Mouse (Mus musculus) kidney, adult 2 months (tissue): ENCODE results near the gene A4galt. TPM values are rescaled to one million over a fixed set of nuclear protein-coding genes. Genes with fewer than 3 reads are reported as not detected.
A peak's percentile ranks its signal among the peaks of the same experiment; 100 is the strongest.

Experiments used
- DNase-seq: peaks from one replicate; pipeline ENCODE4 v3.0.0; 2021
- H3K27ac ChIP-seq: fragments of 200-500 bp; 2 replicates; pipeline ENCODE4 v1.5.1; 2012; ENCODE audit warnings: low read depth, low read length, control low read depth, inconsistent platforms; ENCODE audit not compliant: insufficient read depth
- H3K27me3 ChIP-seq: fragments of 200-500 bp; replicated peaks from 2 replicates; pipeline ENCODE4 v1.6.1; 2012; ENCODE audit warnings: mild to moderate bottlenecking, moderate library complexity, low read length, inconsistent platforms; ENCODE audit not compliant: control insufficient read depth, insufficient read depth
- H3K36me3 ChIP-seq: fragments of 200-500 bp; 2 replicates; pipeline ENCODE4 v1.6.1; 2012; ENCODE audit warnings: mild to moderate bottlenecking, moderate library complexity, low read length, inconsistent platforms; ENCODE audit not compliant: control insufficient read depth, insufficient read depth
- H3K4me1 ChIP-seq: fragments of 200-500 bp; 2 replicates; pipeline ENCODE4 v1.6.1; 2011; ENCODE audit warnings: low read length; ENCODE audit not compliant: control insufficient read depth, insufficient read depth
- H3K4me3 ChIP-seq: fragments of 200-500 bp; 2 replicates; pipeline ENCODE4 v1.5.1; 2011; ENCODE audit warnings: mild to moderate bottlenecking, low read depth, low read length, control low read depth; ENCODE audit not compliant: insufficient read depth
- CTCF ChIP-seq: fragments of 200-500 bp; conservative IDR thresholded peaks from 2 replicates; pipeline ENCODE4 v1.5.1; 2011; ENCODE audit warnings: low read depth, mild to moderate bottlenecking, control low read depth, low read length, moderate library complexity, mixed read lengths; ENCODE audit not compliant: insufficient read depth, insufficient read length
- POLR2A ChIP-seq: fragments of 200-500 bp; IDR thresholded peaks from one replicate; pipeline ENCODE4 v1.6.1; 2011; ENCODE audit warnings: low read depth, low read length, control low read depth
- WGBS: fragments of 180-500 bp; shearing (Covaris S2); methylation state at CpG from one replicate; pipeline ENCODE4 v1.1.7; 2018; 5-methylcytosine and 5-hydroxymethylcytosine counted together
- polyA plus RNA-seq: library from polyadenylated mRNA; depleted of rRNA; stranded (reverse); fragments of >200 nt; gene quantifications from 2 replicates; pipeline ENCODE4 v1.2.3, GENCODE M21; 2012; rRNA removed

A4galt gene
- polyA plus RNA-seq, 1 experiment, result 53.5 TPM

GRCm38 (mm10) chr15:83209092-83209695 lies 42.4 kb downstream of the A4galt start:
- 50% methylated on average over 4 of the region's 4 CpGs for whole genome bisulfite sequencing
- H3K27me3 ChIP-seq, result no peaks in the 10 kb centered on the region
- no peaks in the 10 kb centered on the region; the same call in 1 of the 2 replicates for H3K4me1 ChIP-seq
- H3K27ac ChIP-seq, result no peak overlapping the region
- DNase-seq, result no peak
- no peaks in the 10 kb centered on the region for H3K36me3 ChIP-seq
- TF ChIP-seq CTCF, result no peak
- no peak overlapping the region for H3K4me3 ChIP-seq

- TF ChIP-seq CTCF, result peak; percentile 60
- TF ChIP-seq POLR2A, result no peak
- no peaks in the 10 kb centered on the region for H3K27me3 ChIP-seq
- WGBS, result 17% methylated on average over 10 of the region's 10 CpGs
- H3K27ac ChIP-seq, result no peak overlapping the region
- DNase-seq, result peak; percentile 85
- H3K36me3 ChIP-seq, result no peaks in the 10 kb centered on the region
- peaks cover 8% of the 10 kb centered on the region for H3K4me1 ChIP-seq
- H3K4me3 ChIP-seq, result no peak overlapping the region
Measured at GRCm38 (mm10) chr15:83204731-83205451, 46.7 kb downstream of the A4galt start.

GRCm38 (mm10) chr15:83202412-83202811 lies 49.2 kb downstream of the A4galt start:
- Histone ChIP-seq H3K4me3 (no peak overlapping the region), H3K4me1 (peaks cover 8% of the 10 kb centered on the region), H3K27me3 (no peaks in the 10 kb centered on the region), H3K27ac (peak overlapping the region; percentile 74), H3K36me3 (no peaks in the 10 kb centered on the region)
- TF ChIP-seq CTCF (no peak), POLR2A (no peak)
- DNase-seq, result peak; percentile 89
- 54% methylated on average over 4 of the region's 4 CpGs for WGBS

- no peak for TF ChIP-seq POLR2A
- TF ChIP-seq CTCF, result no peak
- 81% methylated on average over 4 of the region's 4 CpGs for WGBS
- DNase-seq, result peak; percentile 68
- no peaks in the 10 kb centered on the region for H3K36me3 ChIP-seq
- H3K4me3 ChIP-seq, result no peak overlapping the region
- no peaks in the 10 kb centered on the region for H3K4me1 ChIP-seq
- H3K27ac ChIP-seq, result no peak overlapping the region
- no peaks in the 10 kb centered on the region for H3K27me3 ChIP-seq
Measured at GRCm38 (mm10) chr15:83193413-83193812, 58.2 kb downstream of the A4galt start.

- WGBS, result 64% methylated on average over 5 of the region's 5 CpGs
- TF ChIP-seq CTCF (no peak), POLR2A (no peak)
- DNase-seq, result no peak
- H3K4me1 ChIP-seq, result no peaks in the 10 kb centered on the region
- no peak overlapping the region for H3K27ac ChIP-seq
- H3K36me3 ChIP-seq, result no peaks in the 10 kb centered on the region
- H3K27me3 ChIP-seq, result no peaks in the 10 kb centered on the region
- no peak overlapping the region for H3K4me3 ChIP-seq
Measured at GRCm38 (mm10) chr15:83182351-83182750, 69.2 kb downstream of the A4galt start.

- TF ChIP-seq POLR2A (no peak), CTCF (no peak)
- 59% methylated on average over 4 of the region's 4 CpGs for WGBS
- Histone ChIP-seq H3K4me3 (no peak overlapping the region), H3K4me1 (no peaks in the 10 kb centered on the region), H3K27ac (no peak overlapping the region), H3K36me3 (no peaks in the 10 kb centered on the region), H3K27me3 (no peaks in the 10 kb centered on the region)
- no peak for DNase-seq
Measured at GRCm38 (mm10) chr15:83181800-83182330, 69.7 kb downstream of the A4galt start.

- WGBS, result 91% methylated on average over 6 of the region's 6 CpGs
Measured at GRCm38 (mm10) chr15:83180004-83180403, 71.6 kb downstream of the A4galt start.

More at GRCm38 (mm10) chr15:83180004-83180403, 71.6 kb downstream of the A4galt start:
- H3K27me3 ChIP-seq, result no peaks in the 10 kb centered on the region
- H3K4me3 ChIP-seq, result no peak overlapping the region
- no peaks in the 10 kb centered on the region for H3K36me3 ChIP-seq
- no peak for DNase-seq
- H3K4me1 ChIP-seq, result no peaks in the 10 kb centered on the region
- no peak overlapping the region for H3K27ac ChIP-seq
- no peak for TF ChIP-seq POLR2A
- no peak for TF ChIP-seq CTCF

Other genes with a start within 250 kb of the A4galt start
- 2.2 and 2.9 TPM in 2 replicates for gene Nfam1, start 218.5 kb downstream of the A4galt start, polyA plus RNA-seq
- 106 and 124 TPM in 2 replicates for gene Serhl, start 162.3 kb downstream of the A4galt start, polyA plus RNA-seq
- gene Rrp7a, start 129.0 kb downstream of the A4galt start, polyA plus RNA-seq, result 110 and 126 TPM in 2 replicates
- gene Poldip3, start 102.4 kb downstream of the A4galt start, polyA plus RNA-seq, result 45.9 and 47.2 TPM in 2 replicates
- 197 and 230 TPM in 2 replicates for gene Cyb5r3, start 79.2 kb downstream of the A4galt start, polyA plus RNA-seq
- 21.4 and 26.5 TPM in 2 replicates for gene Arfgap3, start 98.5 kb upstream of the A4galt start, polyA plus RNA-seq
- 116 and 126 TPM in 2 replicates for gene Pacsin2, start 212.8 kb upstream of the A4galt start, polyA plus RNA-seq